Mouse (Mus musculus): Measurements from ENCODE around the gene Cerkl. TPM values are rescaled to one million over a fixed set of nuclear protein-coding genes. Genes with fewer than 3 reads are reported as not detected.

Gene Cerkl
- total and polyA plus RNA-seq, 3 experiments, result 3.5 to 7.4 TPM; not detected in 1

GRCm38 (mm10) chr2:79339003-79339402, 117.6 kb downstream of the Cerkl start:
- no peak for DNase-seq (ENCODE audit: low read depth, low spot score)
- Histone ChIP-seq H3K27ac (ENCODE audit: control insufficient read depth, low read depth, low read length) (no peak overlapping the region), H3K36me3 (ENCODE audit: control insufficient read depth in 1 of 2, insufficient read depth in 2 of 2, low read length in 2 of 2) (peaks cover 0 to 3% of the 10 kb centered on the region in 2 experiments; a peak in 1 of 4 replicates), H3K4me3 (ENCODE audit: control insufficient read depth in 1 of 2, insufficient read depth in 1 of 2, low read depth in 2 of 2, low read length in 2 of 2) (no peak overlapping the region), H3K9ac (ENCODE audit: control insufficient read depth, low read depth, low read length, poor library complexity, severe bottlenecking) (no peak overlapping the region), H3K4me1 (ENCODE audit: control insufficient read depth in 1 of 2, insufficient read depth in 2 of 2, low read length in 2 of 2) (peaks cover 0 to 2% of the 10 kb centered on the region in 2 experiments; a peak in 1 of 4 replicates), H3K9me3 (replicated peaks; ENCODE audit: insufficient read depth, low read length) (no peaks in the 10 kb centered on the region), H3K27me3 (ENCODE audit: control insufficient read depth in 1 of 2, insufficient read depth in 2 of 2, low read length in 2 of 2) (no peaks in the 10 kb centered on the region), H3K79me2 (ENCODE audit: control insufficient read depth, insufficient read depth, low read length, poor library complexity) (no peaks in the 10 kb centered on the region)
- TF ChIP-seq MAFK (IDR thresholded peaks at IDR 0.05; ENCODE audit: borderline replicate concordance, low read depth, low read length) (no peak), ELF1 (IDR thresholded peaks at IDR 0.05; ENCODE audit: low read depth, low read length) (no peak), SIN3A (IDR thresholded peaks at IDR 0.05; ENCODE audit: low read length) (no peak), POLR2A (IDR thresholded peaks at IDR 0.05; ENCODE audit: control insufficient read depth in 1 of 2, insufficient read depth in 1 of 2, low read depth in 1 of 2, low read length in 2 of 2, poor library complexity in 1 of 2) (no peak), TBP (IDR thresholded peaks at IDR 0.05; ENCODE audit: low read depth, low read length) (no peak), CHD1 (IDR thresholded peaks at IDR 0.05; ENCODE audit: low read depth, low read length) (no peak), ZKSCAN1 (IDR thresholded peaks at IDR 0.05; ENCODE audit: low read depth, low read length) (no peak)

DNA sequence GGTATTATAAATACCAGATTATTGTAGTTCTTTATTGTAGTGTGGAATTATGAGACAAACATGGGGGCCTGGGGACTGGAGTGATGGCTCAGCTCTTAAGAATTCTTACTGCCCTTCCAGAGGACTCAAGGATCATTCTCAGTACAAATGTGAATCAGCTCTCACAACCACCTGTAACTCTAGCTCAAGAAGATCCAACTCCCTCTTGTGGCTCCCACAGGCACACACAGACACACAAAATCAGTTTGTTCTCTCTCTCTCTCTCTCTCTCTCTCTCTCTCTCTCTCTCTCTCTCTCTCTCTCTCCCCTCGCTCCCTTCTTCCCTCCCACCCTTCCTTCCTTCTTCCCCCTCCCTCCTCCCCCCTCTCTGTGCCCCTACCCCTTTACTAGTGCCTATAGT, 120.4 kb downstream of the Cerkl start:
- H3K4me1 ChIP-seq (ENCODE audit: control insufficient read depth in 1 of 2, insufficient read depth in 2 of 2, low read length in 2 of 2), result peaks cover 0 to 6% of the 10 kb centered on the region in 2 experiments; a peak in 1 of 4 replicates
- H3K9ac ChIP-seq (ENCODE audit: control insufficient read depth, low read depth, low read length, poor library complexity, severe bottlenecking), result no peak overlapping the region
- H3K27ac ChIP-seq (ENCODE audit: control insufficient read depth, low read depth, low read length), result no peak overlapping the region
- no peak overlapping the region for H3K4me3 ChIP-seq (ENCODE audit: control insufficient read depth in 1 of 2, insufficient read depth in 1 of 2, low read depth in 2 of 2, low read length in 2 of 2)
- no peaks in the 10 kb centered on the region for H3K79me2 ChIP-seq (ENCODE audit: control insufficient read depth, insufficient read depth, low read length, poor library complexity)
- no peaks in the 10 kb centered on the region for H3K9me3 ChIP-seq (replicated peaks; ENCODE audit: insufficient read depth, low read length)
- peaks cover 3 to 4% of the 10 kb centered on the region in 2 experiments; a peak in 3 of 4 replicates for H3K36me3 ChIP-seq (ENCODE audit: control insufficient read depth in 1 of 2, insufficient read depth in 2 of 2, low read length in 2 of 2)
- TF ChIP-seq SIN3A (IDR thresholded peaks at IDR 0.05; ENCODE audit: low read length), result no peak
- TF ChIP-seq SMC3 (IDR thresholded peaks at IDR 0.05; ENCODE audit: low read depth, low read length), result peak; percentile 64
- TF ChIP-seq POLR2AphosphoS2 (IDR thresholded peaks at IDR 0.05; ENCODE audit: low read length), result no peak
- TF ChIP-seq RAD21 (IDR thresholded peaks at IDR 0.05; ENCODE audit: low read depth, low read length), result peak; percentile 35
- TF ChIP-seq CTCF (IDR thresholded peaks at IDR 0.05 in 2 of 3, conservative IDR thresholded peaks at IDR 0.05 in 1 of 3; ENCODE audit: control insufficient read depth in 1 of 3, insufficient read depth in 1 of 3, low read depth in 2 of 3, low read length in 3 of 3, poor library complexity in 1 of 3, severe bottlenecking in 1 of 3), result peak in 2 of 3 experiments; percentile 31 to 50; a peak in 3 of 6 replicates
- peak; percentile 41 for DNase-seq (ENCODE audit: low read depth, low spot score)
- no peaks in the 10 kb centered on the region for H3K27me3 ChIP-seq (ENCODE audit: control insufficient read depth in 1 of 2, insufficient read depth in 2 of 2, low read length in 2 of 2)

DNA sequence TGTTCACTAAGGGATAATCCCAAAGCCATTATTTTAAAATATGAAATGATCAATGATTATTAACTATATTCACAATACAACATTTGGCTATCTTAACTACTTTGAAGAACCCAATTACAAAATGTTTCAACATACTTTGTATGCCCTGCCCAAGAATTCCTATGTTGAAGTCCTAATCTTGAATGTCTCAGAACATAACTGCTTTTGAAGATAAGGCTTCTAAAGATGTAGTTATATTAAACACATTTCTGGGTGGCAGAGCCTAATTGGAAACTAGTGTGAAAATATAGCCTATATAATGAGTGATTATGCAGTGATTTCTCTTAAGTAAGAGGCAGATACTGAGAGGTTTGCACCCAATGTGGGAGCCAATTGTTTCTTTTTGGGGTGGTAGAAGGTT, 121.9 kb downstream of the Cerkl start:
- Histone ChIP-seq H3K36me3 (ENCODE audit: control insufficient read depth in 1 of 2, insufficient read depth in 2 of 2, low read length in 2 of 2) (peaks cover 3 to 7% of the 10 kb centered on the region in 2 experiments; a peak in 3 of 4 replicates), H3K9ac (ENCODE audit: control insufficient read depth, low read depth, low read length, poor library complexity, severe bottlenecking) (no peak overlapping the region), H3K27me3 (ENCODE audit: control insufficient read depth in 1 of 2, insufficient read depth in 2 of 2, low read length in 2 of 2) (no peaks in the 10 kb centered on the region), H3K27ac (ENCODE audit: control insufficient read depth, low read depth, low read length) (no peak overlapping the region), H3K9me3 (replicated peaks; ENCODE audit: insufficient read depth, low read length) (no peaks in the 10 kb centered on the region), H3K4me3 (ENCODE audit: control insufficient read depth in 1 of 2, insufficient read depth in 1 of 2, low read depth in 2 of 2, low read length in 2 of 2) (no peak overlapping the region), H3K79me2 (ENCODE audit: control insufficient read depth, insufficient read depth, low read length, poor library complexity) (no peaks in the 10 kb centered on the region), H3K4me1 (ENCODE audit: control insufficient read depth in 1 of 2, insufficient read depth in 2 of 2, low read length in 2 of 2) (peaks cover 0 to 6% of the 10 kb centered on the region in 2 experiments; a peak in 1 of 4 replicates)
- 0 out of 2 replicates have a peak, but pooled peaks have one; percentile 2 for TF ChIP-seq POLR2AphosphoS2 (IDR thresholded peaks at IDR 0.05; ENCODE audit: low read length)
- no peak for TF ChIP-seq UBTF (IDR thresholded peaks at IDR 0.05; ENCODE audit: borderline replicate concordance, insufficient read depth, low read depth, low read length)
- TF ChIP-seq ELF1 (IDR thresholded peaks at IDR 0.05; ENCODE audit: low read depth, low read length), result no peak
- peak; percentile 84; the same call in 1 of the 2 replicates for TF ChIP-seq TCF12 (IDR thresholded peaks at IDR 0.05; ENCODE audit: low read depth, low read length)
- TF ChIP-seq ZKSCAN1 (IDR thresholded peaks at IDR 0.05; ENCODE audit: low read depth, low read length), result no peak
- TF ChIP-seq EP300 (IDR thresholded peaks at IDR 0.05; ENCODE audit: low read depth in 1 of 2, low read length in 2 of 2), result peak in 1 of 2 experiments; percentile 59; a peak in 2 of 4 replicates
- peak; percentile 18 for DNase-seq (ENCODE audit: low read depth, low spot score)
